ENCODE assay signal across 21 mouse cellular contexts in the genomic region with DNA sequence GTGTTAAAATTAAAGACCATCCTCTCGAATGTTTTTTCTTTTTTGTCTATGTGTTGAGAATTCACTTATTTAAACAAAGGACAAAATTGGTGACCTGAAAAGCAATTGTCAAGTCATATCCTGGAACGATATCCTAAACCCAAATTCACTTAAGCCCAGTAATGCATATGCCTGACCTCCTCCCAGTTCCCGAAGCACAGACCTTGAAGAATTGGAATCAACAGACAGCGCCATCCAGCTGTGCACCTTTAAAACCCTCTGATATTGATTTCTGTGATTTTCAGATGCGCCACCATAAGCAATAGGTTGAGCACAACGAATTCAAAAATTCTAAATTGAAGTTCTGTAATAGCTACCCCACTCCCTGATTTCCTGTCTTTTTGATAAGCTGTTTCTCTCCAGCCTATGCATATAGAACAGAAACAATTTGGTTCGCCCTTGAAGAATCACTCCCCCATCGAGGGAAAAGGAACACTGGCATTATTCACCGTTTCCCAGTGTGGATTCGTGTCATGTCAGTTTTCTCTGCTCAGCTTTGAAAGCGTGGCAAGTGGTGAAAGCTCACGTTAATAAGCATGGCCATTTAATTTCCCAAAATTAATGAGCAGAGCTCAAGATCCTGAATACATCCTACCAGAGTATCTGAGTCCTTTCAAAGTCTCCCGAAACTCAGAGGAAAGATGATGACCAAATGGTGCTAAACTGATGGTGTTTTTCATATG.
DNase-seq lines count a peak whose midpoint lies in the region; ATAC-seq and TF ChIP-seq lines count a peak whose summit lies in the region.
"Had no signal": no experiment of that assay in that cellular context is flagged by ENCODE, and none has a peak within 500 bp of the region (broad histone marks: within the 10 kb centered on the region; RNA-seq: fewer than 3 reads in every experiment).

No protein-coding gene starts in this region.

- H3K9me3 ChIP-seq in forebrain, embryonic 15.5 days = no peaks in the 10 kb centered on the region
- H3K9me3 ChIP-seq in forebrain, embryonic 12.5 days = no peaks in the 10 kb centered on the region
- H3K9me3 ChIP-seq in neural tube, embryonic 15.5 days (replicated peaks) = no peaks in the 10 kb centered on the region
- no peaks in the 10 kb centered on the region for H3K9me3 ChIP-seq in hindbrain, postnatal 0 days (ENCODE audit: low read length)
- H3K9me3 ChIP-seq: embryonic facial prominence, embryonic 10.5 days; limb, embryonic 13.5 days; liver, embryonic 12.5 days; neural tube, embryonic 12.5 days had no signal

- intact Hi-C loops in heart, postnatal 14 days (cut with DNase I) = no loop called here

- peak overlapping the region; percentile 19; the same call in 1 of the 2 replicates for H3K9ac ChIP-seq in forebrain, embryonic 15.5 days (replicated peaks)
- no peak overlapping the region for H3K9ac ChIP-seq in forebrain, embryonic 12.5 days
- H3K9ac ChIP-seq in neural tube, embryonic 15.5 days (replicated peaks) = no peak overlapping the region
- no peak overlapping the region for H3K9ac ChIP-seq in hindbrain, postnatal 0 days (replicated peaks; ENCODE audit: low read length)
- H3K9ac ChIP-seq: limb, embryonic 13.5 days; liver, embryonic 12.5 days; neural tube, embryonic 12.5 days had no signal

- DNase-seq in neural tube, embryonic 10.5 days (ENCODE audit: extremely low spot score, low spot score) = no peak
- DNase-seq in hindbrain, postnatal 0 days (ENCODE audit: low spot score) = peak; percentile 35
- DNase-seq in retina, postnatal 1 day = peak; percentile 11
- DNase-seq in heart, postnatal 14 days = no peak
- DNase-seq in thymus, postnatal 4 days = no peak
- DNase-seq: cerebellum, adult 11-12 months; gastrocnemius, postnatal 14 days; kidney, postnatal 36 days; layer of hippocampus, adult 9-11 months; lung, adult 18-20 months; thymus, adult 18-20 months; thymus, postnatal 36 days had no signal

- peak; percentile 41 for ATAC-seq in forebrain, embryonic 15.5 days (replicated peaks)
- ATAC-seq in forebrain, embryonic 12.5 days (ENCODE audit: low FRiP score) = no peak
- ATAC-seq in neural tube, embryonic 15.5 days (ENCODE audit: low FRiP score) = no peak
- ATAC-seq in hindbrain, postnatal 0 days = no peak
- ATAC-seq: CD4-positive, CD25-positive, alpha-beta regulatory T cell, adult 4 months; intestine, postnatal 0 days; liver, embryonic 12.5 days had no signal

- H3K4me2 ChIP-seq in forebrain, embryonic 15.5 days (replicated peaks) = peak overlapping the region; percentile 26
- no peak overlapping the region for H3K4me2 ChIP-seq in forebrain, embryonic 12.5 days
- 0 out of 2 replicates have a peak overlapping the region, but pooled peaks have one; percentile 1 for H3K4me2 ChIP-seq in neural tube, embryonic 15.5 days
- peak overlapping the region; percentile 30 for H3K4me2 ChIP-seq in hindbrain, postnatal 0 days (ENCODE audit: low read depth, low read length)
- H3K4me2 ChIP-seq: limb, embryonic 13.5 days; liver, embryonic 12.5 days; neural tube, embryonic 12.5 days had no signal

- peaks cover 20% of the 10 kb centered on the region for H3K4me1 ChIP-seq in forebrain, embryonic 15.5 days
- H3K4me1 ChIP-seq in forebrain, embryonic 12.5 days = no peaks in the 10 kb centered on the region
- H3K4me1 ChIP-seq in neural tube, embryonic 15.5 days = peaks cover 4% of the 10 kb centered on the region; the same call in 1 of the 2 replicates
- H3K4me1 ChIP-seq in hindbrain, postnatal 0 days (ENCODE audit: insufficient read depth, low read length) = no peaks in the 10 kb centered on the region
- H3K4me1 ChIP-seq: embryonic facial prominence, embryonic 10.5 days; limb, embryonic 13.5 days; liver, embryonic 12.5 days had no signal

- no peak for TF ChIP-seq CTCF in hindbrain, postnatal 0 days (IDR thresholded peaks at IDR 0.05; ENCODE audit: low read depth)

- no peak overlapping the region for H3K4me3 ChIP-seq in forebrain, embryonic 15.5 days
- H3K4me3 ChIP-seq in forebrain, embryonic 12.5 days (replicated peaks) = no peak overlapping the region
- no peak overlapping the region for H3K4me3 ChIP-seq in neural tube, embryonic 15.5 days (replicated peaks)
- H3K4me3 ChIP-seq in hindbrain, postnatal 0 days (ENCODE audit: low read length) = no peak overlapping the region
- H3K4me3 ChIP-seq: embryonic facial prominence, embryonic 10.5 days; limb, embryonic 13.5 days; liver, embryonic 12.5 days; neural tube, embryonic 12.5 days had no signal

- no peaks in the 10 kb centered on the region for H3K27me3 ChIP-seq in forebrain, embryonic 15.5 days
- H3K27me3 ChIP-seq in forebrain, embryonic 12.5 days = no peaks in the 10 kb centered on the region
- H3K27me3 ChIP-seq in neural tube, embryonic 15.5 days (replicated peaks) = no peaks in the 10 kb centered on the region
- no peaks in the 10 kb centered on the region for H3K27me3 ChIP-seq in hindbrain, postnatal 0 days (ENCODE audit: insufficient read depth, low read length)
- H3K27me3 ChIP-seq: limb, embryonic 13.5 days; liver, embryonic 12.5 days; neural tube, embryonic 12.5 days had no signal

- H3K27ac ChIP-seq in forebrain, embryonic 15.5 days (replicated peaks) = peak overlapping the region; percentile 23
- no peak overlapping the region for H3K27ac ChIP-seq in forebrain, embryonic 12.5 days
- no peak overlapping the region for H3K27ac ChIP-seq in neural tube, embryonic 15.5 days (replicated peaks)
- H3K27ac ChIP-seq in hindbrain, postnatal 0 days = no peak overlapping the region
- H3K27ac ChIP-seq: embryonic facial prominence, embryonic 10.5 days; limb, embryonic 13.5 days; liver, embryonic 12.5 days; neural tube, embryonic 12.5 days had no signal

- WGBS in forebrain, embryonic 15.5 days = 42% methylated on average over 13 of the region's 13 CpGs
- 62% methylated on average over 13 of the region's 13 CpGs for WGBS in forebrain, embryonic 12.5 days
- 56% methylated on average over 13 of the region's 13 CpGs for WGBS in neural tube, embryonic 15.5 days
- 29% methylated on average over 13 of the region's 13 CpGs for WGBS in hindbrain, postnatal 0 days

- no peaks in the 10 kb centered on the region for H3K36me3 ChIP-seq in forebrain, embryonic 15.5 days
- no peaks in the 10 kb centered on the region for H3K36me3 ChIP-seq in forebrain, embryonic 12.5 days (replicated peaks)
- H3K36me3 ChIP-seq in neural tube, embryonic 15.5 days = no peaks in the 10 kb centered on the region
- H3K36me3 ChIP-seq in hindbrain, postnatal 0 days (ENCODE audit: insufficient read depth, low read length) = no peaks in the 10 kb centered on the region
- H3K36me3 ChIP-seq: embryonic facial prominence, embryonic 10.5 days; limb, embryonic 13.5 days; liver, embryonic 12.5 days; neural tube, embryonic 12.5 days had no signal

Comparison
In these comparisons a context has a peak if more than half of its experiments do, and no peak if none do; other contexts are left out.
1. DNase-seq: peak in hindbrain, postnatal 0 days (single experiment) and retina, postnatal 1 day (single experiment); none in neural tube, embryonic 10.5 days (single experiment), heart, postnatal 14 days (0 of 2) and thymus, postnatal 4 days (single experiment).